Mouse (Mus musculus) small intestine, adult 2 months (tissue): ENCODE measurements around the gene Polg.

Experiments used
- CTCF ChIP-seq: fragments of 200-500 bp; IDR thresholded peaks from 2 replicates; pipeline ENCODE4 v1.5.1; 2012; ENCODE audit warnings: low read depth, mild to moderate bottlenecking, control low read depth, inconsistent platforms, low read length, moderate library complexity, mixed read lengths; ENCODE audit not compliant: insufficient replicate concordance, insufficient read length; ENCODE audit errors: extremely low read depth
- POLR2A ChIP-seq: fragments of 200-500 bp; IDR thresholded peaks from 2 replicates; pipeline ENCODE4 v1.6.1; 2012; ENCODE audit warnings: low read depth, mild to moderate bottlenecking, control low read depth, inconsistent platforms, low read length, moderate library complexity

- TF ChIP-seq CTCF: no peak
- TF ChIP-seq POLR2A: no peak
Measured at GRCm38 (mm10) chr7:79486528-79486927, 20.4 kb upstream of the Polg start.
